Mouse (Mus musculus): ENCODE data around the gene Ice2. TPM values are rescaled to one million over a fixed set of nuclear protein-coding genes. Genes with fewer than 3 reads are reported as not detected.

The Ice2 gene
- total and polyA plus RNA-seq, 2 experiments from 2014 or later, result 7.0 to 9.8 TPM

- Histone ChIP-seq H3K4me1 (ENCODE audit: insufficient read depth) (peaks cover 10% of the 10 kb centered on the region; the same call in 1 of the 2 replicates), H3K27ac (ENCODE audit: low read depth, low read length) (no peak overlapping the region), H3K4me2 (ENCODE audit: low read depth) (no peak overlapping the region), H3K27me3 (ENCODE audit: insufficient read depth, low read length) (peaks cover 11% of the 10 kb centered on the region), H3K9me3 (ENCODE audit: low read length) (no peaks in the 10 kb centered on the region), H3K4me3 (ENCODE audit: low read depth, low read length) (no peak overlapping the region), H3K36me3 (ENCODE audit: insufficient read depth) (no peaks in the 10 kb centered on the region), H3K9ac (no peak overlapping the region)
- DNase-seq (no peak), ATAC-seq (no peak)
- TF ChIP-seq CTCF (IDR thresholded peaks at IDR 0.05; ENCODE audit: low read depth), result no peak
- WGBS, result 53% methylated on average over 14 of the region's 14 CpGs
Observed at GRCm38 (mm10) chr9:69457747-69458625, 60.3 kb downstream of the Ice2 start.

- peaks cover 9% of the 10 kb centered on the region for H3K27me3 ChIP-seq (ENCODE audit: insufficient read depth, low read length)
- no peaks in the 10 kb centered on the region for H3K36me3 ChIP-seq (ENCODE audit: insufficient read depth)
- TF ChIP-seq CTCF (IDR thresholded peaks at IDR 0.05; ENCODE audit: low read depth), result no peak
- no peaks in the 10 kb centered on the region for H3K9me3 ChIP-seq (ENCODE audit: low read length)
- H3K9ac ChIP-seq, result no peak overlapping the region
- peaks cover 5% of the 10 kb centered on the region; the same call in 1 of the 2 replicates for H3K4me1 ChIP-seq (ENCODE audit: insufficient read depth)
- no peak overlapping the region for H3K4me3 ChIP-seq (ENCODE audit: low read depth, low read length)
- H3K4me2 ChIP-seq (ENCODE audit: low read depth), result no peak overlapping the region
- no peak overlapping the region for H3K27ac ChIP-seq (ENCODE audit: low read depth, low read length)
- no peak for ATAC-seq
- no peak for DNase-seq
- 32% methylated on average over 2 of the region's 2 CpGs for WGBS
Observed at GRCm38 (mm10) chr9:69458982-69459381, 61.3 kb downstream of the Ice2 start.

GRCm38 (mm10) chr9:69459876-69460275 is 62.2 kb downstream of the Ice2 start:
- Histone ChIP-seq H3K4me1 (ENCODE audit: insufficient read depth) (0 out of 2 replicates have a peak, but pooled peaks cover 3% of the 10 kb centered on the region), H3K4me3 (ENCODE audit: low read depth, low read length) (no peak overlapping the region), H3K36me3 (ENCODE audit: insufficient read depth) (no peaks in the 10 kb centered on the region), H3K9ac (no peak overlapping the region), H3K9me3 (ENCODE audit: low read length) (no peaks in the 10 kb centered on the region), H3K27ac (ENCODE audit: low read depth, low read length) (no peak overlapping the region), H3K27me3 (ENCODE audit: insufficient read depth, low read length) (peaks cover 2% of the 10 kb centered on the region; the same call in 1 of the 2 replicates), H3K4me2 (ENCODE audit: low read depth) (no peak overlapping the region)
- no peak for DNase-seq
- no peak for ATAC-seq
- no peak for TF ChIP-seq CTCF (IDR thresholded peaks at IDR 0.05; ENCODE audit: low read depth)
- 93% methylated on average over 7 of the region's 7 CpGs for WGBS

GRCm38 (mm10) chr9:69463046-69463445 is 65.3 kb downstream of the Ice2 start:
- Histone ChIP-seq H3K9me3 (ENCODE audit: low read length) (no peaks in the 10 kb centered on the region), H3K36me3 (ENCODE audit: insufficient read depth) (no peaks in the 10 kb centered on the region), H3K27me3 (ENCODE audit: insufficient read depth, low read length) (no peaks in the 10 kb centered on the region), H3K9ac (no peak overlapping the region), H3K4me1 (ENCODE audit: insufficient read depth) (0 out of 2 replicates have a peak, but pooled peaks cover 3% of the 10 kb centered on the region), H3K27ac (ENCODE audit: low read depth, low read length) (no peak overlapping the region), H3K4me2 (ENCODE audit: low read depth) (no peak overlapping the region), H3K4me3 (ENCODE audit: low read depth, low read length) (no peak overlapping the region)
- WGBS, result 85% methylated on average over 2 of the region's 2 CpGs
- TF ChIP-seq CTCF (IDR thresholded peaks at IDR 0.05; ENCODE audit: low read depth), result no peak
- ATAC-seq (no peak), DNase-seq (no peak)

GRCm38 (mm10) chr9:69464109-69464756 is 66.5 kb downstream of the Ice2 start:
- Histone ChIP-seq H3K27ac (ENCODE audit: low read depth, low read length) (no peak overlapping the region), H3K36me3 (ENCODE audit: insufficient read depth) (no peaks in the 10 kb centered on the region), H3K4me1 (ENCODE audit: insufficient read depth) (no peaks in the 10 kb centered on the region), H3K4me3 (ENCODE audit: low read depth, low read length) (no peak overlapping the region), H3K9me3 (ENCODE audit: low read length) (no peaks in the 10 kb centered on the region), H3K4me2 (ENCODE audit: low read depth) (no peak overlapping the region), H3K27me3 (ENCODE audit: insufficient read depth, low read length) (no peaks in the 10 kb centered on the region), H3K9ac (no peak overlapping the region)
- DNase-seq (no peak), ATAC-seq (no peak)
- WGBS, result 85% methylated on average over 6 of the region's 6 CpGs
- TF ChIP-seq CTCF (IDR thresholded peaks at IDR 0.05; ENCODE audit: low read depth), result no peak

GRCm38 (mm10) chr9:69466098-69466497 is 68.4 kb downstream of the Ice2 start:
- H3K4me3 ChIP-seq (ENCODE audit: low read depth, low read length), result no peak overlapping the region
- H3K27me3 ChIP-seq (ENCODE audit: insufficient read depth, low read length), result no peaks in the 10 kb centered on the region
- 77% methylated on average over 4 of the region's 4 CpGs for WGBS
- no peak overlapping the region for H3K27ac ChIP-seq (ENCODE audit: low read depth, low read length)
- no peak for DNase-seq
- no peak for ATAC-seq
- H3K4me2 ChIP-seq (ENCODE audit: low read depth), result no peak overlapping the region
- no peaks in the 10 kb centered on the region for H3K36me3 ChIP-seq (ENCODE audit: insufficient read depth)
- peaks cover 9% of the 10 kb centered on the region; the same call in 1 of the 2 replicates for H3K4me1 ChIP-seq (ENCODE audit: insufficient read depth)
- no peak overlapping the region for H3K9ac ChIP-seq
- H3K9me3 ChIP-seq (ENCODE audit: low read length), result no peaks in the 10 kb centered on the region
- no peak for TF ChIP-seq CTCF (IDR thresholded peaks at IDR 0.05; ENCODE audit: low read depth)
